Mouse (Mus musculus): ENCODE data around the gene Tfap2e.

- no peak for TF ChIP-seq FLI1 (IDR thresholded peaks at IDR 0.05; ENCODE audit: low read length)
- peak; percentile 10; the same call in 1 of the 3 replicates for TF ChIP-seq GATA1 (IDR thresholded peaks at IDR 0.05; ENCODE audit: borderline replicate concordance, low read length)
These were observed 58.7 kb downstream of the Tfap2e start, which contains the start of gene Psmb2 for GRCm38 (mm10) chr4:126677054-126678003.
